Mouse (Mus musculus): ENCODE data around the gene B4galnt4.

DNA sequence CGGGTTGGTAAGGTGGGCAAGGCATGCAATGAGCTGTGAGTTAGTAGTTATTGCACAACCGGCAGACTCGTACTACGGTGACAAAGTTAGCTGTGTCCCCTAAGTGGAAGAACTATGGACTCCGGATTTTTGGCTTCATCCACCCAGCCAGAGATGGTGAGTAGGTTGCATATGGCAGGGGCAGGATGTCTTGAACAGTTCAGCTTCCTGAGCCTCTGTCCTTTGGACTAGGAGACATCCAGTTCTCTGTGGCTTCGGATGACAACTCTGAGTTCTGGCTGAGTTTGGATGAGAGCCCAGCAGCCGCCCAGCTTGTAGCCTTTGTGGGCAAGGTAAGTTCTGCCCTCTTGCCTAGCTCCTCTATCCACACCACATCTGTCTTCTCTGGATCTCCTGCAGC lies 3.7 kb downstream of the B4galnt4 start:
- no peak for TF ChIP-seq ZNF384 (IDR thresholded peaks at IDR 0.05; ENCODE audit: low read depth, low read length)
- TF ChIP-seq HCFC1 (IDR thresholded peaks at IDR 0.05; ENCODE audit: borderline replicate concordance, insufficient read depth, low read length) = no peak
- TF ChIP-seq MAFK (IDR thresholded peaks at IDR 0.05; ENCODE audit: insufficient read depth, low read depth, low read length) = no peak
- no peak for TF ChIP-seq CHD2 (IDR thresholded peaks at IDR 0.05; ENCODE audit: low read depth, low read length)

Measured in ES-E14 (cell line).